Mouse (Mus musculus): Measurements from ENCODE around the gene Kri1. TPM values are rescaled to one million over a fixed set of nuclear protein-coding genes. Genes with fewer than 3 reads are reported as not detected.
A peak's percentile ranks its signal among the peaks of the same experiment; 100 is the strongest.

The Kri1 gene
- polyA plus RNA-seq, 1 experiment from 2014 or later: 18.3 TPM

DNA sequence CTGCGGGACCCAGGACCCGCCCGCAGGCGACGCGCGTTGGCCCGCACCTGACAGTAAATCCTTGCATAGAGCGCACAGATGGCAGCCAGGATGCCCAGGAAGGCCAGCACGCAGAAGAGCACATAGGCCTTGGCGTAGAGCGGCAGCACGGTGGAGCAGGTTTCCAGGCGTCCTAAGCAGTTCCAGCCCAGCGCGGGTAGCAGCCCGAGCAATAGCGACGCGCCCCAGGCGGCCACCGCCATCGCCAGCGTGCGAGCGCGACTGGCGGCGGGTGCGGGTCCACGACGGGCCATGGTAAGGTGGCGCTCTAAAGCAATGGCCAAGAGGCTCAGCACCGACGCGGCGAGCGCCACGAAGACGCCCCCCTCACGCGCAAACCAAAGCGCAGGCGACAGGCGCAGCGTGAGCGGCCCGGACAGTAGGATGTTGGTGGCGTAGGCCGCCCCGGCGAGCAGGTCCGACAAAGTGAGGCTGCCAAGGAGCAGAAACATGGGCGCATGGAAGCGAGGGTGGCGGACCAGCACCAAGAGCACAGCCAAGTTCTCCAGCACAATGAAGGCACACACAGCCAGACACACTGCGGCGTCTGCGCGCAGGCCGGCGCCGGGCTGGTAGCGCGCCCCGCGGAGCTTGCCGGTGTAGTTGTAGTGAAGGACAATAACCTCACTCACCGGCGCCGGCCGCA is 43.2 kb downstream of the Kri1 start:
- H3K36me3 ChIP-seq (ENCODE audit: control insufficient read depth, insufficient read depth, low read length): no peaks in the 10 kb centered on the region
- H3K9ac ChIP-seq (ENCODE audit: low read depth, low read length): peak overlapping the region; percentile 64
- peak overlapping the region; percentile 76 for H3K4me2 ChIP-seq (ENCODE audit: low read length)
- WGBS: under 1% methylated on average over 65 of the region's 72 CpGs
- no peaks in the 10 kb centered on the region for H3K9me3 ChIP-seq (replicated peaks; ENCODE audit: control insufficient read depth, low read length, poor library complexity, severe bottlenecking)
- ATAC-seq: peak; percentile 61
- H3K4me1 ChIP-seq (ENCODE audit: control insufficient read depth, insufficient read depth, low read length): peaks cover 18% of the 10 kb centered on the region; the same call in 1 of the 2 replicates
- peaks cover 59% of the 10 kb centered on the region for H3K27me3 ChIP-seq (ENCODE audit: control insufficient read depth, insufficient read depth, low read depth, low read length)
- peak overlapping the region; percentile 60 for H3K27ac ChIP-seq (ENCODE audit: low read length)
- H3K4me3 ChIP-seq (ENCODE audit: low read depth, low read length): peak overlapping the region; percentile 45

DNA sequence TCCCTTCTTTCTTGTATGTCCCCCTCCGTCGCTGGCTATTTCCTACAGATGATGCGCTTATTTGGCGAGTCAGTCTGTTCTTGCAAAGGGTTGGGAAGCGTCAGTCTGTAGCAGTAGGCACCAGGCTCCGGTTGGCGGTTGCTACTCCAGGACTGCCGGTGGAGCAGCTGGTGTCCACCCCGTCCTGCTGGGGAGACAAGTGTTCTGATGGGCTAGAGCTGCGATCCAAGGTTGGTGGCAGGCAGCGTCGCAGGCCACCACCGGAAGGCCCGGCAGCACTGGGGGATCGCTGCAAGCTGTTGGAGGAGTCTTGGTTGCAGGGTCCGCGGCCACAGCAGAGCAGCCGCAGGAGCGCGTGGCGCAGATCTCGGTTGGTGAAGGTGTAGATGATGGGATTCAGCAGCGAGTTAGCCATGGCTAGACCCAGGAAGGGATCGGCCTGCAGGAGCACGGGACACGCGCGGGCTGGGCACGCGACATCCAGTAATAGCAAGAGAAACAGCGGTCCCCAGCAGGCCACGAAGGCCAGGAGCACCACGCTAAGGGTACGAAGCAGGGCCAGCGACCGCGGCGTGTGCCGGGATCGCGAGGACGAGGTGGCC is 43.8 kb downstream of the Kri1 start:
- peak overlapping the region; percentile 45 for H3K4me3 ChIP-seq (ENCODE audit: low read depth, low read length)
- no peaks in the 10 kb centered on the region for H3K36me3 ChIP-seq (ENCODE audit: control insufficient read depth, insufficient read depth, low read length)
- H3K4me1 ChIP-seq (ENCODE audit: control insufficient read depth, insufficient read depth, low read length): peaks cover 18% of the 10 kb centered on the region; the same call in 1 of the 2 replicates
- H3K9me3 ChIP-seq (replicated peaks; ENCODE audit: control insufficient read depth, low read length, poor library complexity, severe bottlenecking): no peaks in the 10 kb centered on the region
- H3K9ac ChIP-seq (ENCODE audit: low read depth, low read length): peak overlapping the region; percentile 64
- peak overlapping the region; percentile 76 for H3K4me2 ChIP-seq (ENCODE audit: low read length)
- peaks cover 52% of the 10 kb centered on the region for H3K27me3 ChIP-seq (ENCODE audit: control insufficient read depth, insufficient read depth, low read depth, low read length)
- WGBS: 3% methylated on average over 42 of the region's 42 CpGs
- H3K27ac ChIP-seq (ENCODE audit: low read length): peak overlapping the region; percentile 60; the same call in 1 of the 2 replicates
- no peak for ATAC-seq

DNA sequence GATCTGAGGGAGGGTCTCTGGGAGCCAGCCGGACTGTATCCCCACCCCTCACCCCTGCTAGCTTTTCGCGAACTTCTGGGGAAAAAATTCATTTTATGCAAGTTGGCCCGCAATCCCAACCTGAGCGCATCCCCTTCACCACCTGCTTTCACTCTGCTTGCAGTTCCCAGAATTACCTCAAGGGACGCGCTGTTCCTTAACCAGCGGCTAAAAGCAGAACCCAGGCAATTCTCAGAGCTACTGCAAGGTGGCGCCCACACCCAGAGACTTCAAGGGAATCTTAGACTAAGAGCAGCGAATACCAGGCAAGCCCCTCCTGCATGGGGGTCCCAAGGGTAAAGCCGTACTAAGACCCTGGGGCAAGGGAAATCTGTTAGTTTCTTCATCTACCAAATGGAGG is 46.4 kb downstream of the Kri1 start:
- Histone ChIP-seq H3K36me3 (ENCODE audit: control insufficient read depth, insufficient read depth, low read length) (no peaks in the 10 kb centered on the region), H3K4me3 (ENCODE audit: low read depth, low read length) (no peak overlapping the region), H3K27ac (ENCODE audit: low read length) (no peak overlapping the region), H3K9me3 (replicated peaks; ENCODE audit: control insufficient read depth, low read length, poor library complexity, severe bottlenecking) (no peaks in the 10 kb centered on the region), H3K9ac (ENCODE audit: low read depth, low read length) (no peak overlapping the region), H3K4me2 (ENCODE audit: low read length) (no peak overlapping the region), H3K27me3 (ENCODE audit: control insufficient read depth, insufficient read depth, low read depth, low read length) (peaks cover 32% of the 10 kb centered on the region), H3K4me1 (ENCODE audit: control insufficient read depth, insufficient read depth, low read length) (peaks cover 31% of the 10 kb centered on the region)
- WGBS: 4% methylated on average over 11 of the region's 11 CpGs
- no peak for ATAC-seq

DNA sequence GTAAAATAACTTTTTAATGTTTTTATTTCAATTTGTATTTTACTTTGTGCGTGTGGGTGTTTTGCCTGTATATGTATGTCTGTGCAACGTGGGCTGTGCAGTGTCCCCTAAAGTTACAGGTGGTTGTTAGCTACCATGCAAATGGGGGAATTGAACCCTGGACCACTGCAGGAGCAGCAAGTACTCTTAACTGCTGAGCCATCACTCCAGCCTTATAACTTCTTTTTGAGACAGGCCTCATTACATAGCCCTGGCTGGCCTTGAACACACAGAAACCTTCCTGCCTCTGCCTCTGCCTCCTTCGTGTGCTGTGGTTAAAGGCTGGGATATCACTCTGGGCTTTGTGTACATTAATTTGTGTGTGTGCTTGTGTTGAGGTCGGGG is 48.3 kb downstream of the Kri1 start:
- Histone ChIP-seq H3K27me3 (ENCODE audit: control insufficient read depth, insufficient read depth, low read depth, low read length) (peaks cover 18% of the 10 kb centered on the region), H3K36me3 (ENCODE audit: control insufficient read depth, insufficient read depth, low read length) (no peaks in the 10 kb centered on the region), H3K9me3 (replicated peaks; ENCODE audit: control insufficient read depth, low read length, poor library complexity, severe bottlenecking) (no peaks in the 10 kb centered on the region), H3K27ac (ENCODE audit: low read length) (no peak overlapping the region; the same call in 1 of the 2 replicates), H3K4me3 (ENCODE audit: low read depth, low read length) (peak overlapping the region; percentile 82), H3K4me1 (ENCODE audit: control insufficient read depth, insufficient read depth, low read length) (peaks cover 22% of the 10 kb centered on the region), H3K9ac (ENCODE audit: low read depth, low read length) (no peak overlapping the region), H3K4me2 (ENCODE audit: low read length) (peak overlapping the region; percentile 78)
- WGBS: 36% methylated on average over 4 of the region's 4 CpGs
- no peak for ATAC-seq

DNA sequence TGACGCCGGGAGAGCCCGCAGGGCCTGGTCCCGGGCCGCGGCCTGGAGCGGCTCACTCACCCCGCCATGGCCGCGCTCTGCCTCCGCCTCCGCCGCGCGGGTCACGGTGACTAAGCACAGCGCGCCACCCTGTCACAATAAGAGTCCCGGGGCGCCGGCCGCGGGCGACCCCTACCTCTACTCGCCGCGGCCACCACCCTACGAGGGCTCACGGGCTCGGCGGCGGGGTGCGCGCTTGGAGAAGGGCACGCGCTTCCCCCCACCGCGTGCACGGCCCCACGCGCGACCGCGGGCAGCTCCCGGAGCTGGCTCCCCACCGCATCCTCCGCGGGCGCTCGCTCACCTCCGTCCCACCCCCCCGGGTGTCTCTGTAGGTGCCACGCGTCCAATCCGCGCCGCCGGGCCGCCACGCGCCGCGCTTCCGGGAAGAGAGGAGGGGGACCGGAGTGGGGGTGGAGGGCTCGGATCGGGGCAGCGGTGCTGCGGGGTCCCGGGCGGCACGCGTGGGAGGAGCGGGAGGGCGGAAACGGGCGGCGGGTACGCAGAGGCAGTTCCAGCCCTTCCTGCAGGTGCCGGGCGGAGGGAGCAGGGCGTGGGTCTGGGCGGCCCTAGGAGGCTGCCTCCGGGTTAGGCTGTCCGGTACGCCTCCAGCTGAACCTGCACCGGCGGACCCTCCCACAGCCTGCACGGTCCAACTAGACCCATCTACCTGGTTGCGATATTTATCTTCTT is 48.9 kb downstream of the Kri1 start, which contains the start of gene Keap1:
Gene Keap1 (minus strand): TSS at position 629 of the 732 bp plus-strand sequence.
- H3K9me3 ChIP-seq (replicated peaks; ENCODE audit: control insufficient read depth, low read length, poor library complexity, severe bottlenecking): no peaks in the 10 kb centered on the region
- H3K27me3 ChIP-seq (ENCODE audit: control insufficient read depth, insufficient read depth, low read depth, low read length): peaks cover 13% of the 10 kb centered on the region
- peak within 1 kb of the TSS; percentile 78 for H3K4me2 ChIP-seq (ENCODE audit: low read length)
- peak within 1 kb of the TSS; percentile 99 for H3K9ac ChIP-seq (ENCODE audit: low read depth, low read length)
- H3K4me1 ChIP-seq (ENCODE audit: control insufficient read depth, insufficient read depth, low read length): peaks cover 17% of the 10 kb centered on the region
- H3K36me3 ChIP-seq (ENCODE audit: control insufficient read depth, insufficient read depth, low read length): peaks cover 3% of the 10 kb centered on the region; the same call in 1 of the 2 replicates
- H3K4me3 ChIP-seq (ENCODE audit: low read depth, low read length): peak within 1 kb of the TSS; percentile 82
- peak within 1 kb of the TSS; percentile 90 for H3K27ac ChIP-seq (ENCODE audit: low read length)
- ATAC-seq: peak; percentile 81
- WGBS: under 1% methylated on average over 62 of the region's 90 CpGs

DNA sequence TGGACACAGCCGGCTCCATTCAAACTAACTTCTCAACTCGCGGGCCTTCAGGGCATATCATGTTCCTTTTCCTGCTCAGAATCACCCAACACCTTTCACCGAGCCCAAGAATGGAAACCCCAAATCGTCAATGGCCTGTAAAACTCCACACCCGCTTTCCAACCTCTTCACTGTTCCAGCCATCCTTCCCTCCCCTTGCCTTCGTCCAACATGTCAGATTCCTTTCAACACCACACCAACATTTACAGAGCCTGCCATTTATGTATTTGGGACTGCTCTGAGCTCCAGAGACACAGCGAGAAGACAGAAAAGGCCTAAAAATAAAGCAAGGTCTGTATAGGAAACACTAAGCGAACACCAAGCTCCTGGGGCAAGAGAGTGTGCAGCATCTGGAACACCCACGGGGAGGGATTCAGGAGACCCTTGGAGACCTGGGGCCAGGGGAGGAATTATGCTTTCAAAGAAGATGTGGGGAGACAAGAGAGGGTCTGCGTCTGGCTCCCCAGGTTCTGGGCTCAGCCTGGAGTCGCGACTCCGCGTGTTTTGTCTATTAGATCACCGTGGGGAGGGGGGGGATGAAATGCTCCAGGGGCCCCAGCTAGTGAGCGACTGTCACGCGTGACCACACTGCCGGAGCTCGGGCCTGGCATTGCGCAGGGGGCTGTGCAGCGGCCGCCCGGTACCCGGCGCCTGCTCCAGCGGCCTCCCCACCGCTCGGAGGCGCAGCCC is 49.6 kb downstream of the Kri1 start:
- peak; percentile 37 for ATAC-seq
- Histone ChIP-seq H3K4me1 (ENCODE audit: control insufficient read depth, insufficient read depth, low read length) (peaks cover 17% of the 10 kb centered on the region), H3K9me3 (replicated peaks; ENCODE audit: control insufficient read depth, low read length, poor library complexity, severe bottlenecking) (no peaks in the 10 kb centered on the region), H3K4me2 (ENCODE audit: low read length) (peak overlapping the region; percentile 78), H3K27me3 (ENCODE audit: control insufficient read depth, insufficient read depth, low read depth, low read length) (peaks cover 6% of the 10 kb centered on the region), H3K4me3 (ENCODE audit: low read depth, low read length) (peak overlapping the region; percentile 82), H3K9ac (ENCODE audit: low read depth, low read length) (peak overlapping the region; percentile 99), H3K36me3 (ENCODE audit: control insufficient read depth, insufficient read depth, low read length) (peaks cover 5% of the 10 kb centered on the region), H3K27ac (ENCODE audit: low read length) (peak overlapping the region; percentile 90)
- under 1% methylated on average over 31 of the region's 31 CpGs for WGBS

DNA sequence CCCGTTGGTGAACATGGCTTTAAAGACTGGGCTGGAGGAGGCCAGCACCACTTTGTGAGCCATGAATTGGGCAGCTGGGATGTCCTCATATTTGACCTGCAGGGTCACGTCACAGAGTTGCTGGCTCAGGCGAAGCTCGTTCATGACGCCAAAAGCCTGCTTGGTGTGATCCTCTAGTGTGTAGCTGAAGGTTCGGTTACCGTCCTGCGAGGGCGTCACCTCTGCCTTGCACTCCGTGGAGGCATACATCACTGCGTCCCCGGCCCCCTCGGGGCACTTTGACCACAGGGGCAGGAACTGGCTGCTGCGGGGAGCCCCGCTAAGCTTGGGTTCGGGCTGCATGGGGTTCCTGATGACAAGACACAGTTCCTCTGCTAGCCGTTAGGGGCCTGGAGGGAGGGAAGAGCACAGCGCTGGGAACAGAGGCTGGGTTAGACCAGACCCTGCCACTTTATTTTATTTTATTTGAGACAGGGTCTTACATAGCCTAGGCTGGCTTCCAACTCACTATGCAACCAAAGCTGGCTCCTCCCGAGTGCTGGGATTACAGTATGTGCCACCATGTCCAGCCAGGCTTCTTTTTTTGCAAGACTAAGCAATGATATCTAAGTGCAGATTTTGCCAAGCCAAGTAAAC is 50.3 kb downstream of the Kri1 start:
- 20% methylated on average over 19 of the region's 19 CpGs for WGBS
- Histone ChIP-seq H3K4me3 (ENCODE audit: low read depth, low read length) (peak overlapping the region; percentile 82), H3K27ac (ENCODE audit: low read length) (peak overlapping the region; percentile 90), H3K9ac (ENCODE audit: low read depth, low read length) (peak overlapping the region; percentile 99), H3K9me3 (replicated peaks; ENCODE audit: control insufficient read depth, low read length, poor library complexity, severe bottlenecking) (no peaks in the 10 kb centered on the region), H3K27me3 (ENCODE audit: control insufficient read depth, insufficient read depth, low read depth, low read length) (peaks cover under 1% of the 10 kb centered on the region), H3K36me3 (ENCODE audit: control insufficient read depth, insufficient read depth, low read length) (peaks cover 9% of the 10 kb centered on the region), H3K4me1 (ENCODE audit: control insufficient read depth, insufficient read depth, low read length) (peaks cover 17% of the 10 kb centered on the region), H3K4me2 (ENCODE audit: low read length) (peak overlapping the region; percentile 78)
- ATAC-seq: 0 out of 2 replicates have a peak, but pooled peaks have one; percentile 29

DNA sequence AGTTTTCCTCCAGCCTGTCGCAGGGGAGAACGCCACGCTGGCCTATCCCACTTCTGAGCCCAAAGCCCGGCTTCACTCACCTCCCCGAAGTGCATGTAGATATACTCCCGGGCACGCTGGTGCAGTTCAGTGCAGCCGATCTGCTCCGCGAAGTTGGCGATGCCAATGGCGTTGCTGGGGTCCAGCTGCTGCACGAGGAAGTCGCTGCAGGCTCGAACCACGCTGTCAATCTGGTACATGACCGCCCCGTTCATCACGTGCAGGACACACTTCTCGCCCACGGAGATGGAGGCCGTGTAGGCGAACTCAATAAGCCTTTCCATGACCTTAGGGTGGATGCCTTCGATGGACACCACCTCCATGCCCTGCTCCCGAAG is 50.8 kb downstream of the Kri1 start:
- H3K9ac ChIP-seq (ENCODE audit: low read depth, low read length): peak overlapping the region; percentile 99
- H3K4me3 ChIP-seq (ENCODE audit: low read depth, low read length): peak overlapping the region; percentile 82; the same call in 1 of the 2 replicates
- H3K9me3 ChIP-seq (replicated peaks; ENCODE audit: control insufficient read depth, low read length, poor library complexity, severe bottlenecking): no peaks in the 10 kb centered on the region
- H3K27ac ChIP-seq (ENCODE audit: low read length): peak overlapping the region; percentile 90; the same call in 1 of the 2 replicates
- WGBS: 84% methylated on average over 25 of the region's 25 CpGs
- no peaks in the 10 kb centered on the region for H3K27me3 ChIP-seq (ENCODE audit: control insufficient read depth, insufficient read depth, low read depth, low read length)
- no peak for ATAC-seq
- H3K4me1 ChIP-seq (ENCODE audit: control insufficient read depth, insufficient read depth, low read length): peaks cover 17% of the 10 kb centered on the region
- peak overlapping the region; percentile 78 for H3K4me2 ChIP-seq (ENCODE audit: low read length)
- H3K36me3 ChIP-seq (ENCODE audit: control insufficient read depth, insufficient read depth, low read length): peaks cover 9% of the 10 kb centered on the region

Data from midbrain, embryonic 16.5 days (tissue).